Mouse (Mus musculus) leukemia stem cell, adult 10-12 weeks (primary cell): ENCODE data around the gene Gm17657. TPM values are rescaled to one million over a fixed set of nuclear protein-coding genes. Genes with fewer than 3 reads are reported as not detected.

Source experiments
- polyA plus RNA-seq: library from polyadenylated mRNA; stranded (reverse); fragments of >175 nt; gene quantifications from 2 replicates; pipeline ENCODE4 v1.2.3, GENCODE M21; 2012; ENCODE audit warnings: low replicate concordance

Gene Gm17657
- polyA plus RNA-seq, result not detected in 2 replicates

DNA sequence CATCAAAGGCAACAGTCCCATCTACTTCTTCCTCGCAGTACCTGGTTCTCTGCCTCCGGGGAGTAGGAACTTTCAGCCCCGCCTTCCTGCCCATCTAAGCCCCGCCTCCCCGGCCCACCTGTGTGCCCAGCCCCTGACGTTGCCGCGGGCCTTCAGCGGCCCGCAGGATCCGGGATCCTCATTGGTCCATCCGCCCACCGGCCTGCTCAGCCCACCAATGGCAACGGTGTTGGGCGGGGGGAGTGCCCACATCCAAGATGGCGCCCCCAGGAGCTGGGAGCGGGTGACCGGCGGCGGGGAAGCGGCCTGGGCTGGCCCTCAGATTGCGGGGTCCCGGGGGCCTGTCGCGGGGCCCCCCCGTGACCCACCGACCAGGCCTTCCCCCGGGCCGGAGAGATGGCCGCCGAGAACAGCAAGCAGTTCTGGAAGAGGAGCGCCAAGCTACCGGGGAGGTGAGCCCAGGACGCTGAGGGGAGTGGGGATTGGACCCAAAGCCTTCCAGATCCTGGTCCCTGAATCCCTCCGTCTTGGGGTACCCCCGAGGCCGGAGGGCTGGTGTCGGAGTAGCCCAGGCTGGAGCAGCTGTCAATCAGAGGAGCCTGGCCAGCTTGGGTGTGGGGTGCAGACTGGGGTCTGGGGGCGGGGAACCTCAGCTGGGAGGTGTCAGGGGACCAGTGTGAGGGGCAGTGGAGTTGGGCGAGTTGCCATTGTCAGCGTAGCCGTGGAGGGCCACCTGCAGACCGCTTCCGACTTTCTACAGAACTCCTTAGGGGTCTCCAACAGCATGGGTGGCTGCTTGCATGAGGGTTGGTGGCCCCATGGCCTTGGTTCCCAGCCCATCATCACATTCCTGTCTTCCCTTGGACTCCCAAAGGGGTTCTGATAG lies at the start of gene Gm17657, which contains the start of gene Tbc1d22b:
Gene Gm17657, minus strand, starts transcription at position 96 of the 886 bp plus-strand sequence.
Gene Tbc1d22b, plus strand, starts transcription at position 243 of the 886 bp plus-strand sequence.

DNA sequence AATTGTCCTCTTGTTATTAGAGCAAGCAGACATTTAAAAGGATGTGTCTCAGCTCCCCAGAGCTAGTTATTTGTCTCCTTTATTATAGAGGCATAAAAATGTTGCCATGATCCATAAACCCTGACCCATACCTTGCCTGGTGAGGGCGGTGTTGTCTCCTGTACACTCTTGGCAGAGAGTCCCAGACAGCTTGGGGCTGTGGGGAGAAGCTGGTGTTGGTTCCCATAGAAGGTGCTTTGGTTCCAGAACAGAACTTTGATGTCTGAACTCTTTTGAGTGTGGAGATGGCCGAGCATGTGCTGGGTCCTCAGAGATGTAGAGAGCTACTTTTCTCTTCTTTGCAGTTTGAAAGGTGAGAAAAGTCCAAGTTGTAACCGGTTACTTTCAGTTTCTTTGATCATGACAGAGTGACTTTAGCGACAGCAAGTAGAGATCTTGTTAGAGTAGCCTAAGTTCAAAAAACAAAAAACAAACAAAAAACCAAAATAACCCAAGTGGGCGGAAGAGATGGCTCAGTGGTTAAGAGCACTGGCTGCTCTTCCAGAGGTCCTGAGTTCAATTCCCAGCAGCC lies 2.8 kb upstream of the Gm17657 start, which contains the start of gene Tmem217:
Gene Tmem217, minus strand, starts transcription at position 224 of the 571 bp plus-strand sequence.

DNA sequence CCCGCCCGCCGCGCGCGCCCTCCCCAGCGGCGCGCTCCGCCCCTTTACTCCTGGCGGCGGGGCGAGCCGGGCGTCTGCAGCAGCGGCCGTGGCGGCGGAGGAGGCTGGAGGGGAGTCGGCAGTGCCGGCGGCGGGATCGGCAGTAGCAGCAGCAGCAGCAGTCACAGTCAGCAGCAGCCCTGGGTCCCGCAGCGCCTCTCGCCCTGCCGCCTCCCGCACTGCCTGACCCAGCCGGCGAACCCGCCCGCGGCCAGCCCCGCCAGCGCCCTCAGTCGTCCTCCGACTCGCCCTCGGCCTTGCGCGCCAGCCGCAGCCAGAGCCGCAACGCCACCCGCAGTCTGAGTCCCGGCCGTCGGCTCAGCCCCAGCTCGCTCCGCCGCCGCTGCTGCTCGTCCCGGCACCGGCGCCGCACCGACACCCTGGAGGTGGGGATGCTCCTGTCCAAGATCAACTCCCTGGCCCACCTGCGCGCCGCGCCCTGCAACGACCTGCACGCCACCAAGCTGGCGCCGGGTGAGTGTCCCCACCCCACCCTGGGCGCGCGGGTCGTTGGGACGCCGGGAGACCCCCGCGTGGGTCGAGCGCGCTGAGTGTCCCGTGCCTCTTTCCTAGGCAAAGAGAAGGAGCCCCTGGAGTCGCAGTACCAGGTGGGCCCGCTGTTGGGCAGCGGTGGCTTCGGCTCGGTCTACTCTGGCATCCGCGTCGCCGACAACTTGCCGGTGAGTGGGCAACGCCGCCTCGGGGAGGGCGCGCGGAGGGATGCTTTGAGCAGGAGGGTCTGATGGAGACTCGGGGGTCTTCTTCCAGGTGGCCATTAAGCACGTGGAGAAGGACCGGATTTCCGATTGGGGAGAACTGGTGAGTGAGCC lies 58.5 kb downstream of the Gm17657 start, which contains the start of gene Pim1:
Gene Pim1, plus strand, starts transcription at position 41 of the 869 bp plus-strand sequence.

Other genes with a start within 250 kb of the Gm17657 start
- gene Pi16, start 232.0 kb downstream of the Gm17657 start, polyA plus RNA-seq, result 3.5 and 6.1 TPM in 2 replicates
- 102 and 122 TPM in 2 replicates for gene Mtch1, start 201.7 kb downstream of the Gm17657 start, polyA plus RNA-seq
- gene Fgd2, start 188.7 kb downstream of the Gm17657 start, polyA plus RNA-seq, result 25.8 and 27.3 TPM in 2 replicates
- 133 and 195 TPM in 2 replicates for gene Pim1, start 58.9 kb downstream of the Gm17657 start, polyA plus RNA-seq
- gene Tbc1d22b, start 147 bp upstream of the Gm17657 start, polyA plus RNA-seq, result 27.2 and 33.1 TPM in 2 replicates
- gene Tmem217, start 2.7 kb upstream of the Gm17657 start, polyA plus RNA-seq, result 0.54 TPM in 1 of 2 replicates, not detected in the other
- 18.1 and 22.8 TPM in 2 replicates for gene Rnf8, start 65.2 kb upstream of the Gm17657 start, polyA plus RNA-seq
- gene Gm28043, start 65.2 kb upstream of the Gm17657 start, polyA plus RNA-seq, result 0.39 and 0.40 TPM in 2 replicates
- 90.2 and 105 TPM in 2 replicates for gene Cmtr1, start 111.0 kb upstream of the Gm17657 start, polyA plus RNA-seq
- 0.77 and 3.7 TPM in 2 replicates for gene Ccdc167, start 167.4 kb upstream of the Gm17657 start, polyA plus RNA-seq